Mouse (Mus musculus) embryonic facial prominence, embryonic 11.5 days (tissue): ENCODE data around the gene Grb14. TPM values are rescaled to one million over a fixed set of nuclear protein-coding genes. Genes with fewer than 3 reads are reported as not detected.
A peak's percentile ranks its signal among the peaks of the same experiment; 100 is the strongest.

Experiments
- ATAC-seq: fragments of 200-750 bp; cut with Nextera tagmentation; replicated peaks from 2 replicates; pipeline ENCODE4 v1.8.0; 2017; ENCODE audit warnings: low read depth; ENCODE audit not compliant: insufficient number of reproducible peaks, low FRiP score, low TSS enrichment
- DNase-seq: peaks from one replicate; pipeline ENCODE4 v3.0.0-alpha.2; 2015; ENCODE audit warnings: low spot score
- H3K27ac ChIP-seq: fragments of 300-500 bp; sonication (generic); replicated peaks from 2 replicates; pipeline ENCODE4 v1.5.1; 2014; ENCODE audit warnings: mild to moderate bottlenecking, low read depth, low read length, control low read depth
- H3K27me3 ChIP-seq: fragments of 300-500 bp; sonication (generic); 2 replicates; pipeline ENCODE4 v1.6.1; 2014; ENCODE audit warnings: mild to moderate bottlenecking, low read length, moderate library complexity, mixed read lengths; ENCODE audit not compliant: control insufficient read depth, insufficient read depth
- H3K36me3 ChIP-seq: fragments of 300-500 bp; sonication (generic); replicated peaks from 2 replicates; pipeline ENCODE4 v1.6.1; 2014; ENCODE audit warnings: low read depth, mild to moderate bottlenecking, low read length, moderate library complexity, mixed read lengths; ENCODE audit not compliant: control insufficient read depth, insufficient read depth
- H3K4me1 ChIP-seq: fragments of 300-500 bp; sonication (generic); 2 replicates; pipeline ENCODE4 v1.6.1; 2014; ENCODE audit warnings: low read length, mixed read lengths; ENCODE audit not compliant: control insufficient read depth, insufficient read depth
- H3K4me2 ChIP-seq: fragments of 300-500 bp; sonication (generic); 2 replicates; pipeline ENCODE4 v1.6.1; 2014; ENCODE audit warnings: low read depth, mild to moderate bottlenecking, control low read depth, low read length, moderate library complexity
- H3K4me3 ChIP-seq: fragments of 300-500 bp; sonication (generic); 2 replicates; pipeline ENCODE4 v1.5.1; 2014; ENCODE audit warnings: low read depth, low read length, control low read depth
- H3K9ac ChIP-seq: fragments of 300-500 bp; sonication (generic); replicated peaks from 2 replicates; pipeline ENCODE4 v1.6.1; 2014; ENCODE audit warnings: mild to moderate bottlenecking, control low read depth, low read length
- H3K9me3 ChIP-seq: fragments of 300-500 bp; sonication (generic); replicated peaks from 2 replicates; pipeline ENCODE4 v1.6.1; 2016; ENCODE audit warnings: mild to moderate bottlenecking, low read length, inconsistent platforms, mixed read lengths; ENCODE audit not compliant: control insufficient read depth
- WGBS: fragments of 180-500 bp; shearing (Covaris S2); extraction: QIAGEN DNeasy Blood & Tissue Kit; methylation state at CpG from one replicate; pipeline ENCODE4 v1.1.7; 2014; 5-methylcytosine and 5-hydroxymethylcytosine counted together
- polyA plus RNA-seq: library from polyadenylated mRNA; unstranded; fragments of >200 nt; fragmentation: Nextera tagmentation; extraction: Ambion mirVana; gene quantifications from 2 replicates; pipeline ENCODE4 v1.2.1, GENCODE M21; 2014

Grb14 gene
- polyA plus RNA-seq, 1 experiment from 2014 or later = 9.5 TPM

DNA sequence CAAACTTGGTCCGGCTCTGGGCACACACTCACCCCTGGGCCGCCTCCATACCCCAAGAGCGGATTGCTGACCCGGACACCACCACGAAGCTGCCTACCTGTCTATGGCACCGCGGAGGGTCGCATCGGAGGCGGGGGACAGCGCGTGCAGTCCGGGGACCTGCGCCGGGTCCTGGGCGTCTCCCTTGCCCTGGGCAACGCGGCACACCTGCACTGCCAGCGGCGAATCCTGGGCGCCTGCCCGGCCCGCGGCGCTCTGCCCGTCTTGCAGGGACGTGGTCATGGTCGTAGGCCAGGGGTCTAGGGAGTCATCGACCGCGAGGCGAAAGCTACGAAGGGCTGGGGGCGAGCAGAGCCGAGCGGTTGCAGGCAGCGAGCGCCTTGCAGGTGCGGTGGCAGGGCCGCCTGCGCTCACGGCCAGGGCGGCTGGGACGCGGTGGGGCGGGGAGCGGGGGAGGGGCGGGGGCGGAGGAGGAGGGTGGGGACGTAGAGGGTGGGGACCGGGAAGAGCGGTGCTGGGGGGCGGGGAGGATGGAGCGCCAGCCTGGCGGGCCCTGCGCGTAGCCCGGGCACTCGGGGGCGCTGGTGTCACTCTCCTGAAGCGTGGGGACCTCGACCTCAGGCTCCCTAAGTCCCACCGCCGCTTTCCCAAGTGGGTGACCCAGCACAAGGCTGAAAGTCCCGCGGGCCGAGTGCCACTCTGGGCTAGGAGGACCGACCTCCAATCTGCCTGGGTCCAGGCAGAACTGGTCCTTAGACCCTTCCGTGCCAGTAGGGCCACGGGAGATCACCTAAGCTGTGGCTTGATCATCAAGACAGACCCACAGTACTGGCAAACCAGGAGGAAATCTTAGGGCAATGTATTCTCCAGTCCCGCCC, 2.2 kb downstream of the Grb14 start:
- WGBS = 1% methylated on average over 64 of the region's 71 CpGs
- DNase-seq (peak; percentile 66), ATAC-seq (peak; percentile 87)
- Histone ChIP-seq H3K4me3 (peak overlapping the region; percentile 67), H3K9ac (peak overlapping the region; percentile 58), H3K4me2 (peak overlapping the region; percentile 100), H3K27me3 (no peaks in the 10 kb centered on the region), H3K27ac (no peak overlapping the region), H3K4me1 (no peaks in the 10 kb centered on the region), H3K9me3 (no peaks in the 10 kb centered on the region), H3K36me3 (no peaks in the 10 kb centered on the region)

DNA sequence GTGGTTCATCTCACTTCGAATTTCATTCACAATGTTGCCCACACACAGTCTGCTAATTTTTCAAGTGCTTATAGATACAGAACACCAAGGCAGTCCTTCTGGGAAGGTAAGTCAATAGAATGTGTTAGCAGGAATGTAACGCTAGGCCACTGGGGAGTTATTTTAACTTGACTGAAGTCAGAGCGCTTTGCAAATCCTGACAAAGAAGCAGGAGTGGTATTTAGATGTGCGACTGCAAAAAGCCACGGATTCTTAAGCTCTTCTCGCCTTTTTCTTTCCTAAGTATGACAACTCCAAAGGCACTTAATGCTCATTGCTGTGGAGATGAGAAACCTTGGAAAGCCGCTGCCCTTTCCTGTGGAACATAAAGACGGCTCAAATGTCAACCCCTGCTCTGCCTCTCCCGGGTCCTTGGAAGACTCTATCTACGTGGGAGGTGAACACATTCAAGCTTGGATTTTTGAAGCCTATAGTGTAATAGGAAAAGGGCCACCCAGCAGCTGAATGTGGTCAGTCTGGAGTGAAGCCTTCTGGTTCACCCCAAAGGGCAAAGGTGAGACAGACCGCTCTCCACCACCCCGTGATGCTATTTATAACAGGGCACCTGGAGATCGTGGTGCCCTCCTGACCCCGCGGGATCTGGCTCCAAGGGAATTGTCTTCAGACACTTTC, 3.0 kb downstream of the Grb14 start:
- Histone ChIP-seq H3K4me1 (no peaks in the 10 kb centered on the region), H3K36me3 (no peaks in the 10 kb centered on the region), H3K27ac (no peak overlapping the region), H3K27me3 (no peaks in the 10 kb centered on the region), H3K9ac (peak overlapping the region; percentile 58; the same call in 1 of the 2 replicates), H3K9me3 (no peaks in the 10 kb centered on the region), H3K4me3 (peak overlapping the region; percentile 67), H3K4me2 (peak overlapping the region; percentile 100)
- WGBS = 7% methylated on average over 15 of the region's 15 CpGs
- ATAC-seq = peak; percentile 36
- peak; percentile 36 for DNase-seq

DNA sequence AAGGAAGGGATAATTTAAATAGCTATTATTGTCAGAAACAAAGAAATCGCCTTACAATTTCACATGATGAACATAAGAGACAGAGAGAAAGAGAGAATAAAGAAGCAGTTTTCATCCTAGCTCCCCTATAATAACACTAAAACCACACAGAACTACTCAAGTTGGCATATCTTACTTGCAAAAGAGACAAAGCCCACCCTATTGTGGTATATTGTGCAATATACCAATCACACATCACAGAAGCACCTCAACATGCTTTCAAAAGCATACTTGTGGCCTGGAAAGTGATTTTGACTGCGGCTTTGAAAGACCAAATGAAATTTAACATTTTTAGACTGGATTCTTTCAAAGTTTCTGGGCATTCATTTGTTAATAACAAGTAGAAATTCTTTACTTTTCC, 7.4 kb downstream of the Grb14 start:
- DNase-seq = no peak
- WGBS = 86% methylated on average over 2 of the region's 2 CpGs
- Histone ChIP-seq H3K9ac (no peak overlapping the region), H3K9me3 (no peaks in the 10 kb centered on the region), H3K27me3 (no peaks in the 10 kb centered on the region), H3K27ac (no peak overlapping the region), H3K4me3 (no peak overlapping the region), H3K4me2 (no peak overlapping the region), H3K36me3 (no peaks in the 10 kb centered on the region), H3K4me1 (no peaks in the 10 kb centered on the region)
- ATAC-seq = no peak

DNA sequence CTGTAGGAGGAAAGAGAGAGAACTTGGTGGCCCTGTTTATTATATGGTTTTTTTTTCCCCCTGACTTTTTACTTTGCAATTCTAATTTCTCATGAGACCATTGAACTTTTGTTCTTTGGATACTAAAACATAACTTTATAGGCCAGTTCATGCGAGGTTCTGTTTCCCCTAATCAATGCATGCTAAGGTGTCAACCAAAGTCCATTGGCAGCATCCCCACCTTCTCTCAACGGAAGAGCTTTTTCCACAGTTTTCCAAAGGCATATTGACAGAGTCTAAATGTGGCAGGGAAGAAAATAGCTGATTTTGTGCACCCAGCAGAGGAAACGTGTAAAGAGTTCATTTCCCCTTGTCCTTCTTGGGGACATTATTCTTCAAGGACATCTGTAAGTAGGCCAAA, 10.2 kb downstream of the Grb14 start:
- 82% methylated on average over 3 of the region's 3 CpGs for WGBS
- Histone ChIP-seq H3K9ac (no peak overlapping the region), H3K4me2 (no peak overlapping the region), H3K9me3 (no peaks in the 10 kb centered on the region), H3K36me3 (no peaks in the 10 kb centered on the region), H3K27me3 (no peaks in the 10 kb centered on the region), H3K4me3 (no peak overlapping the region), H3K4me1 (no peaks in the 10 kb centered on the region), H3K27ac (no peak overlapping the region)
- no peak for DNase-seq
- ATAC-seq = no peak

DNA sequence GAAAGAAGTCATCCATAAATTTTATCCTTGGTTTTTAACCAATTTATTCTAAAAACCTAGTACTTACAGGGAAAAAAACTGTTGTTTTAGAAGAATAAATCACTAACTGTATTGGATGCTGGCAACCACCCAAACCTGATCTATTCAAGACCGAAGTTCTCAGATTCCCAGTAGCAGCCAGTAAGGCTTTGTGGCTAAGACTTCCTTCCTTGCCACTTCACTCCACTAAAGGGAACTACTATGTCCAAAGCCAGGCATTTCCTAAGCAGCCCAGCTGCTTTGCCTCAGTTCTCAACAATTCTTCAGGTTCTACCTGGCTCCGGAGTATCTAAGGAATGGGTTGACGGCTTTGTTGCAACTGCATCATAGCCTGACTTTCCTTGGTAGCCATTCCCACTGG, 14.7 kb downstream of the Grb14 start:
- DNase-seq (no peak), ATAC-seq (no peak)
- 92% methylated on average over 3 of the region's 3 CpGs for WGBS

DNA sequence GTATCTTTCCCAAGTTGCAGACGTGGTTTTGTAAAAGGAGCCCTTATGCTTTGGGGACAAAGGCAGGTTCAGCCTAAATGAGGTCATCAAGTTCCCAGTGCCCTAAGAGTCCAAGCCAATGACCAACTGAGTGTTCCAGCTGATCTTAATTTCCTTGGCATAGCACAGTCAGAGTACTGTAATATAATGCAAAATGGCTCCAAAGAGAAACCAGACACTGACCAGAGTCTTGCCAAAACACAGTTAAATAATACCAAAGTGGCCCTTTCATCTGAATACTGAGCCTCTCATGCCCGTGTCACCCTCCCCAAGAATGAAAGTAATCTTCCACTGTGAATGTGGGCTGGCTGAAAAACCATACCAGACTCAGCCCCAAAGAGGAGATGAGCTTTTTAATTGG, 17.4 kb downstream of the Grb14 start:
- Histone ChIP-seq H3K4me1 (no peaks in the 10 kb centered on the region), H3K4me3 (no peak overlapping the region), H3K4me2 (no peak overlapping the region), H3K27ac (no peak overlapping the region), H3K9ac (no peak overlapping the region), H3K9me3 (no peaks in the 10 kb centered on the region), H3K36me3 (no peaks in the 10 kb centered on the region), H3K27me3 (no peaks in the 10 kb centered on the region)
- WGBS = 39% methylated on average over 2 of the region's 2 CpGs
- ATAC-seq (no peak), DNase-seq (no peak)

More for the DNA sequence above, 14.7 kb downstream of the Grb14 start:
- no peak overlapping the region for H3K9ac ChIP-seq
- H3K4me1 ChIP-seq = no peaks in the 10 kb centered on the region
- no peaks in the 10 kb centered on the region for H3K9me3 ChIP-seq
- no peaks in the 10 kb centered on the region for H3K36me3 ChIP-seq
- H3K27me3 ChIP-seq = no peaks in the 10 kb centered on the region
- H3K4me3 ChIP-seq = no peak overlapping the region
- no peak overlapping the region for H3K27ac ChIP-seq
- no peak overlapping the region for H3K4me2 ChIP-seq

DNA sequence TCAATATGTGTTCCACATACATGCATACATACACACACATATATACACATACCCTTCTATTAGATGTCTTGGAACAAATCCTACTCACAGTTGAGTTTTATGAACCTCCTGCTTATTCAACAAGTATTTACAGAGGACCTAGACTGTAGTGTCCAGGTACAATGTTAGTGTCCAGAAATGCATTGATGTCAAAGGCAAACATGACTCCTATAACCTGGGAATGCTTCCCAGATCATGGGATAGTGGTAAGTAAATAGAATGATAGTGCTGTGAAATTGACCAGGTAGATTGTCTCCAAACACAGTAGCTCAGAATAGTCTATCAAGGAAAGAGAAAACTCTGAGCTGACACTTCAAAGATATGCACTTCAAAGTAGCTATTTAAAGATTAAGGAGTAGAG, 19.7 kb downstream of the Grb14 start:
- Histone ChIP-seq H3K27ac (no peak overlapping the region), H3K4me3 (no peak overlapping the region)
- no peak for ATAC-seq

DNA sequence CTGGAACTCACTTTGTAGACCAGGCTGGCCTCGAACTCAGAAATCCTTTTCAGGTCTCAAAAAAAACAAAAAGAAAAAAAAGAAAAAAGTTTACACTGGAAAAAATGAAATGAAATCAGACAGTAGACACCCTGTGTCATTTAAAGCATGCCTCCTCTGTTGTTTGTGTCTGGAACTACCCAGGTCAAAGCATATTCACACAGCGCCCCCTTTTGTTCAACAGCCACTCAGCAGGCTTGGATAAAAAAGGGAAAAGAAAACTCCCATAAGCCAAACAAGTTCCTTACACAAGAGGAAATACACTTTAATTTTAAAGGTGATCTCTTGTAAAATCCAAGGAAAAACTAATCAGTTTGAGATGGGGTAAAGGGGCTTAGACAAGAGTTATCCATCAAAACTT, 21.4 kb downstream of the Grb14 start:
- 43% methylated on average over 2 of the region's 2 CpGs for WGBS

More for the DNA sequence above, 19.7 kb downstream of the Grb14 start:
- no peak for DNase-seq
- no peaks in the 10 kb centered on the region for H3K9me3 ChIP-seq
- no peak overlapping the region for H3K9ac ChIP-seq
- no peaks in the 10 kb centered on the region for H3K4me1 ChIP-seq
- H3K27me3 ChIP-seq = no peaks in the 10 kb centered on the region
- no peak overlapping the region for H3K4me2 ChIP-seq
- H3K36me3 ChIP-seq = no peaks in the 10 kb centered on the region

More for the DNA sequence above, 21.4 kb downstream of the Grb14 start:
- Histone ChIP-seq H3K36me3 (no peaks in the 10 kb centered on the region), H3K27ac (no peak overlapping the region), H3K4me2 (no peak overlapping the region), H3K4me3 (no peak overlapping the region), H3K4me1 (no peaks in the 10 kb centered on the region), H3K9ac (no peak overlapping the region), H3K9me3 (no peaks in the 10 kb centered on the region), H3K27me3 (no peaks in the 10 kb centered on the region)
- DNase-seq (peak; percentile 48), ATAC-seq (no peak)
